Mouse (Mus musculus): ENCODE measurements at regions not wholly inside any gene's neighbourhood (a gene's known extent, or its start where the extent isn't known, plus 50 kb on each side); places are given as distances from the start of the nearest gene placed in this dataset.

DNA sequence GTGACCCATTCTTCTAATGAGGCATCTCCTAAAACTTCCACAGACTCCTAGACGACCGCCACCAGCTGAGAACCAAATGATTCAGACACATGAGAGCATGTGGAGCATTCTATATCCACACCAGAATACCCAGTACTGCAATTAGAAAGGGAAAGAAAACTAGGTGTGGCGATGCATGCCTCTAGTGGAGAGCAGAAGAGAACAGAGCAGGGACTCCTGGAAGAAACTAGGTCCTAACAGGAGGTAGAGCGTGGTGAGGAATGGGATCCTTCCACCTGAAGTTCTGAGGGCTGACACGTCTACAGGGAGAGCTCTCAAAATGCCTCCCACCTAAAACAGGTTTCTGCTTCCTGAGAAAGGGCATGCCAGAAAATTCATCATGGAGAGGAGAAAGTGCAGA, 109.3 kb downstream of the Gm10260 start:
- no peak for TF ChIP-seq CTCF (IDR thresholded peaks at IDR 0.05; ENCODE audit: control insufficient read depth, insufficient read depth, insufficient read length)
- no peak for TF ChIP-seq USF1 (IDR thresholded peaks at IDR 0.05; ENCODE audit: low read depth)

Data from C2C12 (cell line).